Comparison of ENCODE assay signal across 9 mouse cellular contexts in the genomic region with DNA sequence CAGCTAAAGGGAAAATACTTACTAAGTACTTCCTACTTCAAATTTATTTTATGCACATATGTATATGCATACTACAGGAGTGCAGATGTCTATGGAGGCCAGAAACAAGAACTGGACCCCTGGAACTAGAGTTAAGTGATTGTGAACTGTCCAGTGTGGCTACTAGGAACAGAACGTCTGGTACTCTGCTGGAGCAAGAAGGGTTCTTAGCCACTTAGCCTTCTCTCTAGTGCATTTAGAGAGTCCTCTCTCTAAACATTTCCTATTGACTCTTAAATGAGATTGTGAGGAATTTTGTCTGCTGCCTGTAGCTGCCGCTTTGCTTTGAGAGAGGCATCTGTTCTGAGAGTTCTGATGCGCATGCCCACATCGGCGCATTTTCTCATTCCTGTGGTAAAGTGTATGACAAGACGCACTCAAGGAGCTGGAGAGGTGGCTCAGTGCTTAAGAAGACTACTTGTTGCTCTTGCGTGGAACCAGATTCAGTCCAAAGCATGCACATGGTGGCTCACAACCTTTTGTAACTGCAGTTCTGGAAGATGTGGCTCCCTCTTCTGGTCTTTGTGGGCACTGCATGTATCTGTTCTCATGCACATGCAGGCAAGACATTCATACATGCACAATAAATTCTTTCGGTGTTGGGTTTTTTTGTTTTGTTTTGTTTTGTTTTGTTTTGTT.
DNase-seq lines count a peak whose midpoint lies in the region; ATAC-seq and TF ChIP-seq lines count a peak whose summit lies in the region.
"Had no signal": no experiment of that assay in that cellular context is flagged by ENCODE, and none has a peak within 500 bp of the region (broad histone marks: within the 10 kb centered on the region; RNA-seq: fewer than 3 reads in every experiment).

No protein-coding gene starts in this region.

- H3K4me1 ChIP-seq in kidney, embryonic 16.5 days (ENCODE audit: insufficient read depth, low read length) = peaks cover 4% of the 10 kb centered on the region; the same call in 1 of the 2 replicates
- no peaks in the 10 kb centered on the region for H3K4me1 ChIP-seq in embryonic facial prominence, embryonic 11.5 days (ENCODE audit: control insufficient read depth, insufficient read depth, low read length)
- H3K4me1 ChIP-seq in lung, postnatal 0 days (ENCODE audit: insufficient read depth, low read depth, low read length) = 0 out of 2 replicates have a peak, but pooled peaks cover 3% of the 10 kb centered on the region
- H3K4me1 ChIP-seq in forebrain, embryonic 13.5 days = peaks cover 30% of the 10 kb centered on the region

- no peak overlapping the region for H3K27ac ChIP-seq in kidney, embryonic 16.5 days (ENCODE audit: low read length)
- H3K27ac ChIP-seq in embryonic facial prominence, embryonic 11.5 days (replicated peaks; ENCODE audit: low read depth, low read length) = no peak overlapping the region
- no peak overlapping the region for H3K27ac ChIP-seq in lung, postnatal 0 days (ENCODE audit: low read length)
- no peak overlapping the region for H3K27ac ChIP-seq in forebrain, embryonic 13.5 days
- H3K27ac ChIP-seq: limb, embryonic 15.5 days had no signal

- no peak overlapping the region for H3K9ac ChIP-seq in kidney, embryonic 16.5 days (replicated peaks; ENCODE audit: low read length)
- no peak overlapping the region for H3K9ac ChIP-seq in embryonic facial prominence, embryonic 11.5 days (replicated peaks; ENCODE audit: low read length)
- H3K9ac ChIP-seq in lung, postnatal 0 days (replicated peaks; ENCODE audit: low read depth) = no peak overlapping the region
- no peak overlapping the region for H3K9ac ChIP-seq in forebrain, embryonic 13.5 days
- H3K9ac ChIP-seq: limb, embryonic 15.5 days had no signal

- no peaks in the 10 kb centered on the region for H3K27me3 ChIP-seq in kidney, embryonic 16.5 days (ENCODE audit: insufficient read depth, low read length)
- H3K27me3 ChIP-seq in embryonic facial prominence, embryonic 11.5 days (ENCODE audit: control insufficient read depth, insufficient read depth, low read length) = no peaks in the 10 kb centered on the region
- H3K27me3 ChIP-seq in lung, postnatal 0 days (replicated peaks; ENCODE audit: insufficient read depth, low read length) = no peaks in the 10 kb centered on the region
- H3K27me3 ChIP-seq in forebrain, embryonic 13.5 days = no peaks in the 10 kb centered on the region
- H3K27me3 ChIP-seq: limb, embryonic 15.5 days had no signal

- no peaks in the 10 kb centered on the region for H3K36me3 ChIP-seq in kidney, embryonic 16.5 days (ENCODE audit: insufficient read depth, low read length)
- H3K36me3 ChIP-seq in embryonic facial prominence, embryonic 11.5 days (replicated peaks; ENCODE audit: control insufficient read depth, insufficient read depth, low read depth, low read length) = no peaks in the 10 kb centered on the region
- H3K36me3 ChIP-seq in lung, postnatal 0 days (ENCODE audit: insufficient read depth, low read length) = no peaks in the 10 kb centered on the region
- no peaks in the 10 kb centered on the region for H3K36me3 ChIP-seq in forebrain, embryonic 13.5 days (ENCODE audit: poor library complexity, severe bottlenecking)
- H3K36me3 ChIP-seq: limb, embryonic 15.5 days had no signal

- no peak for ATAC-seq in kidney, embryonic 16.5 days (ENCODE audit: low FRiP score, low TSS enrichment)
- ATAC-seq in embryonic facial prominence, embryonic 11.5 days (replicated peaks; ENCODE audit: insufficient number of reproducible peaks, low FRiP score, low TSS enrichment, low read depth) = no peak
- ATAC-seq in lung, postnatal 0 days = peak; percentile 95
- ATAC-seq in forebrain, embryonic 13.5 days = no peak

- TF ChIP-seq CTCF in lung, postnatal 0 days (IDR thresholded peaks at IDR 0.05) = peak; percentile 86

- no peak overlapping the region for H3K4me2 ChIP-seq in kidney, embryonic 16.5 days (replicated peaks; ENCODE audit: low read depth, low read length)
- no peak overlapping the region for H3K4me2 ChIP-seq in embryonic facial prominence, embryonic 11.5 days (ENCODE audit: low read depth, low read length)
- no peak overlapping the region for H3K4me2 ChIP-seq in lung, postnatal 0 days (replicated peaks; ENCODE audit: low read depth, low read length)
- H3K4me2 ChIP-seq in forebrain, embryonic 13.5 days = no peak overlapping the region
- H3K4me2 ChIP-seq: limb, embryonic 15.5 days had no signal

- peak; percentile 96 for TF ChIP-seq EP300 in lung, postnatal 0 days (IDR thresholded peaks at IDR 0.05)

- 92% methylated on average over 8 of the region's 8 CpGs for WGBS in kidney, embryonic 16.5 days
- 88% methylated on average over 8 of the region's 8 CpGs for WGBS in embryonic facial prominence, embryonic 11.5 days
- 72% methylated on average over 8 of the region's 8 CpGs for WGBS in lung, postnatal 0 days
- 89% methylated on average over 8 of the region's 8 CpGs for WGBS in forebrain, embryonic 13.5 days

- DNase-seq in kidney, adult 9 months = peak; percentile 39
- DNase-seq in ES-CJ7 (ENCODE audit: low read depth, low spot score) = peak; percentile 83
- peak; percentile 42 to 46 for DNase-seq in adrenal gland, adult 18-20 months (ENCODE audit: low spot score in 2 of 2)
- DNase-seq in embryonic facial prominence, embryonic 11.5 days (ENCODE audit: low spot score) = peak; percentile 59
- DNase-seq in lung, postnatal 0 days (ENCODE audit: low spot score) = peak; percentile 87
- peak; percentile 70 for DNase-seq in thymus, postnatal 4 days

- H3K4me3 ChIP-seq in kidney, embryonic 16.5 days (ENCODE audit: low read length) = no peak overlapping the region
- H3K4me3 ChIP-seq in embryonic facial prominence, embryonic 11.5 days (ENCODE audit: low read depth, low read length) = no peak overlapping the region
- H3K4me3 ChIP-seq in lung, postnatal 0 days (ENCODE audit: low read depth, low read length) = no peak overlapping the region
- H3K4me3 ChIP-seq in forebrain, embryonic 13.5 days = no peak overlapping the region
- H3K4me3 ChIP-seq: limb, embryonic 15.5 days had no signal

- H3K9me3 ChIP-seq in kidney, embryonic 16.5 days (ENCODE audit: low read length) = no peaks in the 10 kb centered on the region
- no peaks in the 10 kb centered on the region for H3K9me3 ChIP-seq in embryonic facial prominence, embryonic 11.5 days (replicated peaks; ENCODE audit: control insufficient read depth, low read length)
- H3K9me3 ChIP-seq in lung, postnatal 0 days (ENCODE audit: low read length) = no peaks in the 10 kb centered on the region
- no peaks in the 10 kb centered on the region for H3K9me3 ChIP-seq in forebrain, embryonic 13.5 days (replicated peaks)
- H3K9me3 ChIP-seq: limb, embryonic 15.5 days had no signal
